Mouse (Mus musculus) urinary bladder, postnatal 25 days (tissue): ENCODE results near the gene Smarcd3.
"Not testable (repeated sequence)": the region's sequence is repeated elsewhere in the genome, so short reads cannot be mapped to it uniquely, and the experiment has no call there.

Experiments
- DNase-seq: peaks from one replicate; pipeline ENCODE4 v3.0.0; 2022; ENCODE audit warnings: low spot score

Smarcd3 gene

DNA sequence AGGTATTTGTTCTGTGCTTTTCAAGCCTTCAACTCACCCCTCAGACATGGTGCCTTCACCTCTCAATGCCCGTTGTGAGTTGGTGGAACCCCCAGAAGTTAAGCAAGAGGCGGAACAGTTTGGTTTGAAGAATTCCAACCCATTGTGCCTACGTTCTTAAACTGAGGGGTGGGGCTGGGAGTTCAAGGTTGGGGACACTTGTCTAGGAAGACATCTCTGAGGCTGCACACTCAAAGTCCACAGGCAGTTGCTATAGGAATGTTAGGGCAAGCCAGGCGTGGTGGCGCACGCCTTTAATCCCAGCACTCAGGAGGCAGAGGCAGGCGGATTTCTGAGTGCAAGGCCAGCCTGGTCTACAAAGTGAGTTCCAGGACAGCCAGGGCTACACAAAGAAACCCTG lies 68.9 kb downstream of the Smarcd3 start:
- DNase-seq = not testable (repeated sequence)

DNA sequence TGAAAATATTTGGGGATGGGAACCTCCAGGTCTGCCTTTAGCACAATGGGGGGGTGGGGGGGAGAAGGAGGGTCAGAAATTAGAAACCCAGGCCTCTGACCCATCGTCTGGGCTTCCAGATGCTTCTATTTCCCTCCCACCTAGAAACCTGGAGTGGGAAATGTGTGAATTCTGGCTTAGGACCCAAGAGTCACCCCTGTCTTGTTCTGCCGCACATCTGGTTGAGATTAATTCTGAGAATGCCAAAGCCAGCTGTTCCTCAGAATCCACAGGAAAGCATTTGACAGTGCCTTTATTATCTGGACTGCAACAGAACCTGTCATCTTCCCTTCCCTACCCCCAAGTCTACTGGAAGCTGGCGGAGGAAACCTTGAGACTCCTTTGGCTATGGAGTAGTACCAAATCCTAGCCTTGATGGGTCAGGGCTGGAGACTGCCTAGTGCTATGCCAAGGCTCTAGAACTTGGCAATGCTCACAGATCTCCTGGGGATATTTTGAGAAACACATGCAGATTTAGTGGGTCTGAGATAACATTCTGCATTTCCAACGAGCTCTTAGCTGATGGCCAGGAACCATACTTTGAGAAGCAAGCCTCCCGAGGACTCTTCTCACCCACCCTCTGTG lies 70.5 kb downstream of the Smarcd3 start:
- DNase-seq = no peak

- no peak for DNase-seq
Observed at GRCm38 (mm10) chr5:24551317-24551688, 72.9 kb downstream of the Smarcd3 start.

DNA sequence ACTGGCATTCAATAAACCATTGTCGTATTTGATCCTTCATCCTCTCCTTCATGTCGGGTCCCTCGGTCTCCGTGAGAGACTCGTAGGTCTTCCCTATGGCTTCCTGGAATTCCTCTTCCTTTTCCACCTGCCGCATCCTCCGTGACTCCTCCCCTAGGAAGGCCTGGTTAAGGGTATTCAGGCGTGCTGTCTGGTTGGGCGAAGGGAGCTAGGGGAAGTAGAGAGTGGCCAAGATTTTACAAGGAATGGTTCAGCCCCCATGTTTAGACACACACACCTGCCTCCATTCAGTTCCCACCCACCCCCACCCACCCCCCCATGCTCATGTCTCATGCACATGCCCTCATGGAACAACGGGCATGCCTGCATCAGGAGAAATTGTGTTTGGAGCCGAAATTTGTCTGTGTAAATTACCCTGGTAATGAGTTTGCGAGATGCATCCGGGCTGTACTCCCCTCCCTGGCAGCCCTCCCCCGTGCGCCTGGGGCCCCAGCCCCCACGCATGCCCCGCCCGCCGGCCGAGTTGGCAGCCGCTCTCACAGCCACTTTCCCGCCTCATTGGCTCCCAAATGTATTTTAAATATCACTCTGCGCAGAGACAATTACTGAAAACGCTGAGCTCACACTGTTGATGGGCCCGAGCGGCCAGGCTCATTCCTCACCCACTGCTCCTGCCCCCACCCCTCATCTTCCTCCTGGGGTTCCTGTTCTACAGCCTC lies 73.5 kb downstream of the Smarcd3 start:
- DNase-seq = no peak

- no peak for DNase-seq
Observed at GRCm38 (mm10) chr5:24542643-24543042, 81.6 kb downstream of the Smarcd3 start.

DNA sequence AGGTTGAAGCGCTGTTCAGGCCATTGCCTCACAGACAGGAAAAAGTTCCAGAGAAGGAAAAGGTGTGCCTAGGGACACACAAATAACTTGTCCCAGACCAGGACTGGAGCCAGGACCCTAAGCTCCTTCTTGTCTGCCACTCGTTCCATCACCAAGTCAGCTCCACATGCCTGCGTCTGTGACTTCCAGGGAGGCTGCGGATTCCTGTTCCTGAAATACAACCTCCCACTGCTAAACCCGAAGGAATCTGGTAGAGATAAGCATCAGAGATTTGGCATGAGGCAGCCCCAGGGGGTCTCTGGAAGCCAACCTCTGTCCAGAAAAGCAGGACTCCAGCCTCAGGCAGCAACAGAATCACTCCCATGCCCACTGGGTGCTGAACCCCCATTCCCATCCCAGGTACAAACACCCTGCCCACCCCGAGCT lies 83.1 kb downstream of the Smarcd3 start:
- DNase-seq = no peak
